Mouse (Mus musculus): Measurements from ENCODE around the gene Pde4c. TPM values are rescaled to one million over a fixed set of nuclear protein-coding genes. Genes with fewer than 3 reads are reported as not detected.

Pde4c gene
- total and polyA plus RNA-seq, 2 experiments = 10.6 to 28.0 TPM

- H3K4me3 ChIP-seq (ENCODE audit: insufficient read depth, low read depth, low read length) = no peak overlapping the region
- TF ChIP-seq POLR2A (IDR thresholded peaks at IDR 0.05; ENCODE audit: extremely low read depth, insufficient read depth, low read length) (no peak), CTCF (IDR thresholded peaks at IDR 0.05; ENCODE audit: low read depth, low read length) (no peak)
- no peaks in the 10 kb centered on the region for H3K36me3 ChIP-seq (ENCODE audit: control insufficient read depth, insufficient read depth, low read length)
- no peak for DNase-seq (ENCODE audit: extremely low read depth, low read depth, low spot score)
- no peaks in the 10 kb centered on the region for H3K79me2 ChIP-seq (ENCODE audit: control insufficient read depth, insufficient read depth, low read length)
- no peaks in the 10 kb centered on the region for H3K27me3 ChIP-seq (ENCODE audit: control insufficient read depth, insufficient read depth, low read length)
- WGBS = 82% methylated on average over 12 of the region's 12 CpGs
- H3K4me1 ChIP-seq (ENCODE audit: control insufficient read depth, insufficient read depth, low read length) = peaks cover 7% of the 10 kb centered on the region; the same call in 1 of the 2 replicates
- no peak overlapping the region for H3K9ac ChIP-seq (ENCODE audit: low read depth, low read length)
- no peak overlapping the region for H3K27ac ChIP-seq (replicated peaks; ENCODE audit: insufficient read depth, low read depth, low read length)
Observed at GRCm38 (mm10) chr8:70769858-70770257, 46.3 kb downstream of the Pde4c start.

- no peak for DNase-seq (ENCODE audit: extremely low read depth, low read depth, low spot score)
- Histone ChIP-seq H3K27me3 (ENCODE audit: control insufficient read depth, insufficient read depth, low read length) (no peaks in the 10 kb centered on the region), H3K36me3 (ENCODE audit: control insufficient read depth, insufficient read depth, low read length) (no peaks in the 10 kb centered on the region), H3K27ac (replicated peaks; ENCODE audit: insufficient read depth, low read depth, low read length) (no peak overlapping the region), H3K9ac (ENCODE audit: low read depth, low read length) (no peak overlapping the region), H3K4me3 (ENCODE audit: insufficient read depth, low read depth, low read length) (no peak overlapping the region), H3K4me1 (ENCODE audit: control insufficient read depth, insufficient read depth, low read length) (peaks cover 9% of the 10 kb centered on the region), H3K79me2 (ENCODE audit: control insufficient read depth, insufficient read depth, low read length) (no peaks in the 10 kb centered on the region)
- 96% methylated on average over 13 of the region's 13 CpGs for WGBS
- TF ChIP-seq POLR2A (IDR thresholded peaks at IDR 0.05; ENCODE audit: extremely low read depth, insufficient read depth, low read length) (no peak), CTCF (IDR thresholded peaks at IDR 0.05; ENCODE audit: low read depth, low read length) (no peak)
Observed at GRCm38 (mm10) chr8:70770748-70771147, 47.2 kb downstream of the Pde4c start.

GRCm38 (mm10) chr8:70771217-70771616 lies 47.7 kb downstream of the Pde4c start:
- H3K36me3 ChIP-seq (ENCODE audit: control insufficient read depth, insufficient read depth, low read length) = no peaks in the 10 kb centered on the region
- H3K4me3 ChIP-seq (ENCODE audit: insufficient read depth, low read depth, low read length) = no peak overlapping the region
- no peak overlapping the region for H3K27ac ChIP-seq (replicated peaks; ENCODE audit: insufficient read depth, low read depth, low read length)
- no peaks in the 10 kb centered on the region for H3K27me3 ChIP-seq (ENCODE audit: control insufficient read depth, insufficient read depth, low read length)
- H3K79me2 ChIP-seq (ENCODE audit: control insufficient read depth, insufficient read depth, low read length) = peaks cover 2% of the 10 kb centered on the region; the same call in 1 of the 2 replicates
- no peak overlapping the region for H3K9ac ChIP-seq (ENCODE audit: low read depth, low read length)
- DNase-seq (ENCODE audit: extremely low read depth, low read depth, low spot score) = no peak
- peaks cover 11% of the 10 kb centered on the region for H3K4me1 ChIP-seq (ENCODE audit: control insufficient read depth, insufficient read depth, low read length)
- WGBS = 93% methylated on average over 7 of the region's 7 CpGs
- no peak for TF ChIP-seq CTCF (IDR thresholded peaks at IDR 0.05; ENCODE audit: low read depth, low read length)
- TF ChIP-seq POLR2A (IDR thresholded peaks at IDR 0.05; ENCODE audit: extremely low read depth, insufficient read depth, low read length) = no peak

GRCm38 (mm10) chr8:70772075-70772474 lies 48.6 kb downstream of the Pde4c start:
- TF ChIP-seq CTCF (IDR thresholded peaks at IDR 0.05; ENCODE audit: low read depth, low read length) = no peak
- no peak for TF ChIP-seq POLR2A (IDR thresholded peaks at IDR 0.05; ENCODE audit: extremely low read depth, insufficient read depth, low read length)
- Histone ChIP-seq H3K27ac (replicated peaks; ENCODE audit: insufficient read depth, low read depth, low read length) (no peak overlapping the region), H3K4me3 (ENCODE audit: insufficient read depth, low read depth, low read length) (no peak overlapping the region), H3K79me2 (ENCODE audit: control insufficient read depth, insufficient read depth, low read length) (peaks cover 5% of the 10 kb centered on the region; the same call in 1 of the 2 replicates), H3K4me1 (ENCODE audit: control insufficient read depth, insufficient read depth, low read length) (peaks cover 9% of the 10 kb centered on the region), H3K36me3 (ENCODE audit: control insufficient read depth, insufficient read depth, low read length) (no peaks in the 10 kb centered on the region), H3K27me3 (ENCODE audit: control insufficient read depth, insufficient read depth, low read length) (no peaks in the 10 kb centered on the region), H3K9ac (ENCODE audit: low read depth, low read length) (no peak overlapping the region)
- no peak for DNase-seq (ENCODE audit: extremely low read depth, low read depth, low spot score)
- 95% methylated on average over 13 of the region's 13 CpGs for WGBS

GRCm38 (mm10) chr8:70772890-70773289 lies 49.4 kb downstream of the Pde4c start:
- H3K9ac ChIP-seq (ENCODE audit: low read depth, low read length) = no peak overlapping the region
- H3K79me2 ChIP-seq (ENCODE audit: control insufficient read depth, insufficient read depth, low read length) = peaks cover 5% of the 10 kb centered on the region; the same call in 1 of the 2 replicates
- no peaks in the 10 kb centered on the region for H3K36me3 ChIP-seq (ENCODE audit: control insufficient read depth, insufficient read depth, low read length)
- 96% methylated on average over 9 of the region's 9 CpGs for WGBS
- no peaks in the 10 kb centered on the region for H3K27me3 ChIP-seq (ENCODE audit: control insufficient read depth, insufficient read depth, low read length)
- H3K4me3 ChIP-seq (ENCODE audit: insufficient read depth, low read depth, low read length) = no peak overlapping the region
- TF ChIP-seq CTCF (IDR thresholded peaks at IDR 0.05; ENCODE audit: low read depth, low read length) (no peak), POLR2A (IDR thresholded peaks at IDR 0.05; ENCODE audit: extremely low read depth, insufficient read depth, low read length) (no peak)
- H3K27ac ChIP-seq (replicated peaks; ENCODE audit: insufficient read depth, low read depth, low read length) = no peak overlapping the region
- DNase-seq (ENCODE audit: extremely low read depth, low read depth, low spot score) = no peak
- H3K4me1 ChIP-seq (ENCODE audit: control insufficient read depth, insufficient read depth, low read length) = peaks cover 8% of the 10 kb centered on the region

GRCm38 (mm10) chr8:70773410-70773809 lies 49.9 kb downstream of the Pde4c start:
- WGBS = 91% methylated on average over 5 of the region's 5 CpGs
- peaks cover 13% of the 10 kb centered on the region for H3K4me1 ChIP-seq (ENCODE audit: control insufficient read depth, insufficient read depth, low read length)
- no peak overlapping the region for H3K9ac ChIP-seq (ENCODE audit: low read depth, low read length)
- H3K27me3 ChIP-seq (ENCODE audit: control insufficient read depth, insufficient read depth, low read length) = no peaks in the 10 kb centered on the region
- DNase-seq (ENCODE audit: extremely low read depth, low read depth, low spot score) = no peak
- H3K79me2 ChIP-seq (ENCODE audit: control insufficient read depth, insufficient read depth, low read length) = peaks cover 5% of the 10 kb centered on the region; the same call in 1 of the 2 replicates
- H3K36me3 ChIP-seq (ENCODE audit: control insufficient read depth, insufficient read depth, low read length) = no peaks in the 10 kb centered on the region
- no peak overlapping the region for H3K27ac ChIP-seq (replicated peaks; ENCODE audit: insufficient read depth, low read depth, low read length)
- H3K4me3 ChIP-seq (ENCODE audit: insufficient read depth, low read depth, low read length) = no peak overlapping the region
- TF ChIP-seq POLR2A (IDR thresholded peaks at IDR 0.05; ENCODE audit: extremely low read depth, insufficient read depth, low read length) = no peak
- no peak for TF ChIP-seq CTCF (IDR thresholded peaks at IDR 0.05; ENCODE audit: low read depth, low read length)
